Mouse (Mus musculus): ENCODE results near the gene Blvrb. TPM values are rescaled to one million over a fixed set of nuclear protein-coding genes. Genes with fewer than 3 reads are reported as not detected.

Blvrb gene
- polyA plus RNA-seq, 1 experiment from 2014 or later, result 39.5 TPM

DNA sequence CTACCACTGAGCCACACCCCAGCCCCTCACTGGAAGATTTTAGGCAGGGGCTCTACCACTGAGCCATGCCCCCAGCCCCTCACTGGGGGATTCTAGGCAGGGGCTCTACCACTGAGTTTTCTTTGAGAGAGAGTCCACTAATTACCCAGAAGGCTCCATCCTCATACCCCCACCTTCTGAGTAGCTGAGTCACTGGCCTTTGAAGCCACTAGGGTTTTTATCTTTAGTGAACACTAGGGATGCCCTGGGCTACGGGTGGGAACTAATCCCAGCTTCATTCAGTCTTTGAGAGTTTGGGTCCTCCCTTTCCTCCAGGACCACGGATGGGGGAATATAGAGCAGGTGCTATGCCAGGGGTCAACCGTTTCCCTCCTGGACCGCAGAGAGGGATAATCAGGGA lies 10.8 kb downstream of the Blvrb start:
- no peak overlapping the region for H3K4me2 ChIP-seq
- no peaks in the 10 kb centered on the region for H3K4me1 ChIP-seq (ENCODE audit: control insufficient read depth, insufficient read depth, low read length)
- 88% methylated on average over 4 of the region's 4 CpGs for WGBS
- no peak overlapping the region for H3K27ac ChIP-seq (ENCODE audit: low read depth, low read length)
- no peak for DNase-seq (ENCODE audit: low spot score, missing footprints)
- ATAC-seq (ENCODE audit: low FRiP score), result no peak
- H3K9ac ChIP-seq (ENCODE audit: low read length), result no peak overlapping the region
- H3K27me3 ChIP-seq (ENCODE audit: control insufficient read depth, insufficient read depth, low read length), result no peaks in the 10 kb centered on the region
- H3K9me3 ChIP-seq (ENCODE audit: control insufficient read depth, low read length), result no peaks in the 10 kb centered on the region
- no peak overlapping the region for H3K4me3 ChIP-seq (ENCODE audit: low read depth, low read length)
- no peaks in the 10 kb centered on the region for H3K36me3 ChIP-seq (ENCODE audit: control insufficient read depth, insufficient read depth, low read length)

DNA sequence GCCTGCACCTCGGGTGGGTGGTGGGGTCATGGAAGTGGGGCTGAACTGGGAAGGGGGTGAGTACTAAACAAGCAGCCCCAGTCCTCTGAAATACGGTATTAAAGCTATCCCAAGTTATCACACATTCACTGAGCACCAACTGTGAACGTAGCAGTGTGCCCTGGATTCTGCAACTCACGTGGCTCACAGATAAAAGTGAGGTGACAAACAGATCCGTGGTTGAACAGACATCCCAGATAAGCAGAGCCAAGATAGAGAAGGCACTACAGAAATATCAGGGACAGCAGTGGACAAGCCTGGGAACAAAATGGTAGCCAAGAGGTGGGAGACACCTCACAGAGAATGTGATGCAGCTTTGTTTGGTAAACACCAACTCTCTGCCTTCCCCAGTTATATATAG lies 11.9 kb downstream of the Blvrb start:
- Histone ChIP-seq H3K9ac (ENCODE audit: low read length) (no peak overlapping the region), H3K4me3 (ENCODE audit: low read depth, low read length) (no peak overlapping the region), H3K27ac (ENCODE audit: low read depth, low read length) (no peak overlapping the region), H3K9me3 (ENCODE audit: control insufficient read depth, low read length) (no peaks in the 10 kb centered on the region), H3K27me3 (ENCODE audit: control insufficient read depth, insufficient read depth, low read length) (no peaks in the 10 kb centered on the region), H3K4me1 (ENCODE audit: control insufficient read depth, insufficient read depth, low read length) (no peaks in the 10 kb centered on the region), H3K4me2 (no peak overlapping the region), H3K36me3 (ENCODE audit: control insufficient read depth, insufficient read depth, low read length) (no peaks in the 10 kb centered on the region)
- DNase-seq (ENCODE audit: low spot score, missing footprints) (no peak), ATAC-seq (ENCODE audit: low FRiP score) (no peak)
- WGBS, result 88% methylated on average over 5 of the region's 5 CpGs

DNA sequence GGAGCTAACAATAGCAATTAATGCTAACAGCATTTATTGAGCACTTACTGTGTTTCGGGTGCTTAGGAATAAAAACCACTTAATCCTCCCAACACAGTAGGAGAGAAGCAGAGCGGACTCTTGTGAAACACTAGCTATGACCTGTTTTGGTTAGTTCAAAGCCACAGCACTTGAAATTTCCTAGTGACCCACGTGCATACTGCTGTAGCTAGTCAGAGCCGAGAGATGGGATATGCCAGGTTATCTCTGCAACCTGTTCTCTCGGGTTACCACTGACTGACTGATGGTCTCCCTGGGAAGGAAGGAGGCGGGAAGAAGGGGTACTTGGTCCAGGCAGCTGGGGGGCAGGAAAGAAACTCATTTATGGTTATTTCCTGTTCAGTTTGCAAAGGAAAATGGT lies 12.7 kb downstream of the Blvrb start:
- DNase-seq (ENCODE audit: low spot score, missing footprints), result peak; percentile 17
- no peaks in the 10 kb centered on the region for H3K36me3 ChIP-seq (ENCODE audit: control insufficient read depth, insufficient read depth, low read length)
- 86% methylated on average over 6 of the region's 6 CpGs for WGBS
- no peaks in the 10 kb centered on the region for H3K9me3 ChIP-seq (ENCODE audit: control insufficient read depth, low read length)
- no peak for ATAC-seq (ENCODE audit: low FRiP score)
- no peak overlapping the region for H3K9ac ChIP-seq (ENCODE audit: low read length)
- H3K4me3 ChIP-seq (ENCODE audit: low read depth, low read length), result no peak overlapping the region
- no peaks in the 10 kb centered on the region for H3K4me1 ChIP-seq (ENCODE audit: control insufficient read depth, insufficient read depth, low read length)
- H3K27me3 ChIP-seq (ENCODE audit: control insufficient read depth, insufficient read depth, low read length), result no peaks in the 10 kb centered on the region
- H3K4me2 ChIP-seq, result no peak overlapping the region
- H3K27ac ChIP-seq (ENCODE audit: low read depth, low read length), result no peak overlapping the region

DNA sequence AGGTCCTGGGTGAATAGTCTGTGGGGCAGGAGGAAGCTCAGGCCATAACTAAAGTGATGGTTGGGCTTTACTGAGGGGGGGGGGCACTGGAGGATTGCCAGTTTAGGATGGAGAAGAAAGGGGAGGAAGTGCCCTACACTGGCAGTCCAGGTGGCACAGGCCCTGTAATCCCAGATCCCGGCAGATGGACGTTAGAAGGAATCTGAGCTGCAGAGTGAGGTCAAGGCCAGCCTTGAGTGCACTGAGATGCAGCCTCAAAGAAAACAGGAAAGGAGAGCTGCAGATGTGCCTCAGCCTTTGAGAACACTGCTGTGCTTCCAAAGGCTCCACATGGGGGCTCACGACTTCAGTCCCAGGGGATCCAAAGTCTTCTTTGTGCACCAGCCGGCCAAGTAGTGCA lies 19.9 kb downstream of the Blvrb start:
- H3K4me1 ChIP-seq (ENCODE audit: control insufficient read depth, insufficient read depth, low read length), result peaks cover 2% of the 10 kb centered on the region; the same call in 1 of the 2 replicates
- no peaks in the 10 kb centered on the region for H3K9me3 ChIP-seq (ENCODE audit: control insufficient read depth, low read length)
- no peak overlapping the region for H3K4me2 ChIP-seq
- H3K36me3 ChIP-seq (ENCODE audit: control insufficient read depth, insufficient read depth, low read length), result no peaks in the 10 kb centered on the region
- ATAC-seq (ENCODE audit: low FRiP score) (no peak), DNase-seq (ENCODE audit: low spot score, missing footprints) (peak; percentile 28)
- H3K4me3 ChIP-seq (ENCODE audit: low read depth, low read length), result no peak overlapping the region
- no peaks in the 10 kb centered on the region for H3K27me3 ChIP-seq (ENCODE audit: control insufficient read depth, insufficient read depth, low read length)
- no peak overlapping the region for H3K9ac ChIP-seq (ENCODE audit: low read length)
- no peak overlapping the region for H3K27ac ChIP-seq (ENCODE audit: low read depth, low read length)
- WGBS, result 58% methylated on average over 4 of the region's 4 CpGs

GRCm38 (mm10) chr7:27471390-27472120 lies 23.8 kb downstream of the Blvrb start:
- Histone ChIP-seq H3K4me1 (ENCODE audit: control insufficient read depth, insufficient read depth, low read length) (peaks cover 6% of the 10 kb centered on the region; the same call in 1 of the 2 replicates), H3K4me3 (ENCODE audit: low read depth, low read length) (no peak overlapping the region), H3K36me3 (ENCODE audit: control insufficient read depth, insufficient read depth, low read length) (peaks cover 4% of the 10 kb centered on the region; the same call in 1 of the 2 replicates), H3K27ac (ENCODE audit: low read depth, low read length) (no peak overlapping the region), H3K9me3 (ENCODE audit: control insufficient read depth, low read length) (no peaks in the 10 kb centered on the region), H3K9ac (ENCODE audit: low read length) (no peak overlapping the region), H3K27me3 (ENCODE audit: control insufficient read depth, insufficient read depth, low read length) (no peaks in the 10 kb centered on the region), H3K4me2 (no peak overlapping the region)
- ATAC-seq (ENCODE audit: low FRiP score) (no peak), DNase-seq (ENCODE audit: low spot score, missing footprints) (peak; percentile 47)
- WGBS, result 90% methylated on average over 11 of the region's 11 CpGs

GRCm38 (mm10) chr7:27472596-27472995 lies 24.8 kb downstream of the Blvrb start:
- Histone ChIP-seq H3K4me3 (ENCODE audit: low read depth, low read length) (peak overlapping the region; percentile 55; the same call in 1 of the 2 replicates), H3K27me3 (ENCODE audit: control insufficient read depth, insufficient read depth, low read length) (no peaks in the 10 kb centered on the region), H3K9me3 (ENCODE audit: control insufficient read depth, low read length) (no peaks in the 10 kb centered on the region), H3K9ac (ENCODE audit: low read length) (0 out of 2 replicates have a peak overlapping the region, but pooled peaks have one; percentile 4), H3K4me2 (peak overlapping the region; percentile 63; the same call in 1 of the 2 replicates), H3K4me1 (ENCODE audit: control insufficient read depth, insufficient read depth, low read length) (peaks cover 6% of the 10 kb centered on the region; the same call in 1 of the 2 replicates), H3K36me3 (ENCODE audit: control insufficient read depth, insufficient read depth, low read length) (peaks cover 5% of the 10 kb centered on the region; the same call in 1 of the 2 replicates), H3K27ac (ENCODE audit: low read depth, low read length) (no peak overlapping the region)
- WGBS, result 43% methylated on average over 7 of the region's 7 CpGs
- no peak for ATAC-seq (ENCODE audit: low FRiP score)
- peak; percentile 89 for DNase-seq (ENCODE audit: low spot score, missing footprints)

- H3K4me3 ChIP-seq (ENCODE audit: low read depth, low read length), result peak within 1 kb of the TSS; percentile 55
- 1% methylated on average over 34 of the region's 36 CpGs for WGBS
- no peaks in the 10 kb centered on the region for H3K27me3 ChIP-seq (ENCODE audit: control insufficient read depth, insufficient read depth, low read length)
- H3K27ac ChIP-seq (ENCODE audit: low read depth, low read length), result peak within 1 kb of the TSS; percentile 76
- peak within 1 kb of the TSS; percentile 63 for H3K4me2 ChIP-seq
- H3K4me1 ChIP-seq (ENCODE audit: control insufficient read depth, insufficient read depth, low read length), result peaks cover 6% of the 10 kb centered on the region; the same call in 1 of the 2 replicates
- H3K9ac ChIP-seq (ENCODE audit: low read length), result peak within 1 kb of the TSS; percentile 60
- peak; percentile 100 for DNase-seq (ENCODE audit: low spot score, missing footprints)
- ATAC-seq (ENCODE audit: low FRiP score), result peak; percentile 94
- H3K36me3 ChIP-seq (ENCODE audit: control insufficient read depth, insufficient read depth, low read length), result peaks cover 5% of the 10 kb centered on the region; the same call in 1 of the 2 replicates
- no peaks in the 10 kb centered on the region for H3K9me3 ChIP-seq (ENCODE audit: control insufficient read depth, low read length)
Measured at GRCm38 (mm10) chr7:27473156-27473834, 25.5 kb downstream of the Blvrb start, which contains the start of gene Sertad3. Gene Sertad3 (plus strand): TSS chr7:27473768.

DNA sequence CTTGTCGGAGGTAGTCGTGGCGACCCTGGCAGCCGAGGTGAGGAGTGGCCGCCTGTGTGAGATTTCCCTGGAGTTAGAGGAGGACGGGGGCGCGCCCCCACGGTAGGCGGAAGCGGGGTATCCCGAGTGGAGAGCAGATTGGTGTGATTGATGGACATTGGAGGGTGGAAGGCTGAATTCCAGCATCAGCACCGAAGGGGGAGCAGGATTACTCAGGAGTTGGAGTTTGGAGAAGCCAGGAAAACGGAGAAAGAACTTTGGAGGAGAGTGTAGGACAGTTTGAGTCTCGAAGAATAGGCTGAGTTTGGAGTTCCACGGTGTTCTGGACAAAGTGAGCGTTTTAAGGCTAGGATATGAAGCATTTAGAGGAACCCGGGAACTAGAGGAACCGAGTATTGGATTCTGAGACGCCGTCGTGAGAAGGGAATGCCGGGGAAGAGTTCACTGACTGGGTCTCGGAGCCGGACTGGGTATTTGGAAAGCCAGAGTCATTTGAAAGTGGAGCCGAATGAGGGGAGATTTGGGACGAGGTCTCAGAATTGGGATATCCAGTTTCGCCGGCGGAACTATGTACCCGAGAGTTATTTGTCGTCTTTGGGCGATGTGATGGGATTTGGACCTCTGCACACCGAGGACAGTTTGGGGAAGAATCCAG lies 26.2 kb downstream of the Blvrb start:
- Histone ChIP-seq H3K9me3 (ENCODE audit: control insufficient read depth, low read length) (no peaks in the 10 kb centered on the region), H3K27me3 (ENCODE audit: control insufficient read depth, insufficient read depth, low read length) (no peaks in the 10 kb centered on the region), H3K4me2 (peak overlapping the region; percentile 63), H3K9ac (ENCODE audit: low read length) (peak overlapping the region; percentile 60), H3K27ac (ENCODE audit: low read depth, low read length) (peak overlapping the region; percentile 76), H3K4me3 (ENCODE audit: low read depth, low read length) (peak overlapping the region; percentile 55), H3K36me3 (ENCODE audit: control insufficient read depth, insufficient read depth, low read length) (peaks cover 5% of the 10 kb centered on the region; the same call in 1 of the 2 replicates), H3K4me1 (ENCODE audit: control insufficient read depth, insufficient read depth, low read length) (peaks cover 6% of the 10 kb centered on the region; the same call in 1 of the 2 replicates)
- DNase-seq (ENCODE audit: low spot score, missing footprints) (peak; percentile 97), ATAC-seq (ENCODE audit: low FRiP score) (no peak)
- 0% methylated on average over 34 of the region's 34 CpGs for WGBS
